Mouse (Mus musculus): ENCODE data around the gene Klf5. TPM values are rescaled to one million over a fixed set of nuclear protein-coding genes. Genes with fewer than 3 reads are reported as not detected.

The Klf5 gene
- polyA plus RNA-seq, 1 experiment from 2014 or later, result 48.0 TPM

DNA sequence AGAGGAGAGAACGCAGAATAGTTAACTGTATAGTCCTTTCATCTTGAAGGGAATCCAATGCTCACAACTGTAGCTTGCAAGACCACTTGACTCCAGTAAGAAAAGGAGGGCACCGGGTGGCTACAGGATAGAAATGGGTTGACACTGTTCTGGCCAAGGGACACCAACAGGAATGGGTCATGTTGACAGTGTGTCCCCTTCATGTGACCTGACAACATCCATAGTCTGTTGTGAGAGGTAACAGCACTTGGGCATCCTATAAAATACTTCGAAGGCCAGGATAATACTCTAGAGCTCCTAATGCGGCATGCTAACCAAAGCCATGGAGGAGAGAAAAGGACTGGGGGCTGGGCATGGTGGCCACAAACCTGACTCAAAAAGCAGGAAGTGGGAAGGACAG, 17.8 kb downstream of the Klf5 start:
- WGBS, result 91% methylated on average over 4 of the region's 4 CpGs
- no peak for ATAC-seq

DNA sequence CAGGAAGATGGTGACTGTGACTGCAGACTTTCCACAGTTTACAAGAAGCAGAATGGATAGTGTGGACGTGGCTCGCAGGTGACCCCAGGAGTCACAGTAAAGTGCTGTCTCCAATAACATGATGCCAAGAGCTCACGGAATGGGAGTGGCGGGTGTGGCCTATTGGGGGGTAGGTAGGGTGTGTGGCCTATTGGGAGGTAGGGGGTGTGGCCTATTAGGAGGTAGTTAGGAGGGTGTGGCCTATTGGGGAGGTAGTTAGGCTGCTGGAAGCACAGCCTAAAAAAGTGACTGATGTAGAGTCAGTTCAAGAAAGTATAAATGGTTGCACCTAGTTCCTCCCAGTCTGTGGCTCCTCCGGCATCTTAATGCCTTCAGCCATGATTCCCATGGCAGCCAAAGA, 22.2 kb downstream of the Klf5 start:
- Histone ChIP-seq H3K4me2 (replicated peaks; ENCODE audit: low read depth, low read length) (no peak overlapping the region), H3K4me1 (ENCODE audit: insufficient read depth, low read depth, low read length) (no peaks in the 10 kb centered on the region), H3K27me3 (replicated peaks; ENCODE audit: insufficient read depth, low read length) (no peaks in the 10 kb centered on the region), H3K27ac (ENCODE audit: low read length) (no peak overlapping the region), H3K9ac (replicated peaks; ENCODE audit: low read depth) (no peak overlapping the region), H3K9me3 (ENCODE audit: low read length) (no peaks in the 10 kb centered on the region), H3K36me3 (ENCODE audit: insufficient read depth, low read length) (no peaks in the 10 kb centered on the region), H3K4me3 (ENCODE audit: low read depth, low read length) (no peak overlapping the region)
- ATAC-seq (no peak), DNase-seq (ENCODE audit: low spot score) (no peak)
- 76% methylated on average over 5 of the region's 5 CpGs for WGBS
- no peak for TF ChIP-seq EP300 (IDR thresholded peaks at IDR 0.05)
- no peak for TF ChIP-seq CTCF (IDR thresholded peaks at IDR 0.05)

More for the DNA sequence above, 17.8 kb downstream of the Klf5 start:
- Histone ChIP-seq H3K27ac (ENCODE audit: low read length) (no peak overlapping the region), H3K36me3 (ENCODE audit: insufficient read depth, low read length) (no peaks in the 10 kb centered on the region; the same call in 1 of the 2 replicates), H3K9me3 (ENCODE audit: low read length) (no peaks in the 10 kb centered on the region), H3K4me3 (ENCODE audit: low read depth, low read length) (no peak overlapping the region), H3K4me1 (ENCODE audit: insufficient read depth, low read depth, low read length) (no peaks in the 10 kb centered on the region), H3K9ac (replicated peaks; ENCODE audit: low read depth) (no peak overlapping the region), H3K27me3 (replicated peaks; ENCODE audit: insufficient read depth, low read length) (no peaks in the 10 kb centered on the region), H3K4me2 (replicated peaks; ENCODE audit: low read depth, low read length) (no peak overlapping the region)
- no peak for DNase-seq (ENCODE audit: low spot score)
- TF ChIP-seq CTCF (IDR thresholded peaks at IDR 0.05) (no peak), EP300 (IDR thresholded peaks at IDR 0.05) (no peak)

DNA sequence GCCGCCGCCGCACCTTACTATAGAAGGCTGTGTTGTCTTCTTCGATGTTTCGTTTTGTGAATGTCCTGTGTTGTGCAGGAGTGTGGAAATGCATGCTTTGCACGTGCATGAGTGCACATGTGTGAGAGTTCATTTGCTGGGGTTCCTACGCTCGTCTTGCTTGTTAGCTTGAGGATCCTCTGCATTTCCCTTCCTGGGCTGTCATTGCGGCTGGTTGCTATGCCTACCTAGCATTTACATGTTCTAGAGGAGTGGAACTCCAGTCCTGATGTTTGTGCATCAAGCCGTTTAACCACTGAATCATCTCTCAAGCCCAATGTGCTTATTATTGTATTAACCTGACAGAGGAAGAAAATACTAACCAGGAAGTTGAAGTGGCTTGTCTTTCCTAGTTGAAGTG, 24.9 kb downstream of the Klf5 start:
- Histone ChIP-seq H3K4me1 (ENCODE audit: insufficient read depth, low read depth, low read length) (no peaks in the 10 kb centered on the region), H3K27ac (ENCODE audit: low read length) (no peak overlapping the region), H3K27me3 (replicated peaks; ENCODE audit: insufficient read depth, low read length) (no peaks in the 10 kb centered on the region), H3K4me2 (replicated peaks; ENCODE audit: low read depth, low read length) (no peak overlapping the region), H3K36me3 (ENCODE audit: insufficient read depth, low read length) (no peaks in the 10 kb centered on the region), H3K9ac (replicated peaks; ENCODE audit: low read depth) (no peak overlapping the region), H3K9me3 (ENCODE audit: low read length) (no peaks in the 10 kb centered on the region), H3K4me3 (ENCODE audit: low read depth, low read length) (no peak overlapping the region)
- ATAC-seq (no peak), DNase-seq (ENCODE audit: low spot score) (no peak)
- TF ChIP-seq CTCF (IDR thresholded peaks at IDR 0.05) (no peak), EP300 (IDR thresholded peaks at IDR 0.05) (no peak)
- WGBS, result 89% methylated on average over 10 of the region's 10 CpGs

DNA sequence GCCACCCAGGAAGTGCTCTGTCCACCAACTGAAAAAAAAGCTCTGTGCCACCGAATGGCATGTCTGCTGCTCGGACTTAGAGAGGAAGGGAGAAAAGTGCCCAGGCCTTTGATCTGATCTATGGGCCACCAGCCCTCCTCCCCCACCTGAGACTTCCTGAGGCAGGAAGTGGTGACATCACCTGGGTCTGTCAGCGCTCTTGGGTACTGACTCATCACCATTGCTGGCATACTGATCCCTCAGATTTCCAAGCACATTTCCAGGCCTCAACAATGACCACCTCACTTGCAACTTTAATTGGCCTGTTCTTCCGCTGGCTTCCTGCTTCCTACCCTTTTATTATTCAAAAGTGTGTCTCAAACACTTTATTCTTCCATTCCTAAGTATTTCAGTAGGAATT, 26.0 kb downstream of the Klf5 start:
- ATAC-seq, result peak; percentile 47
- peak; percentile 37 for DNase-seq (ENCODE audit: low spot score)
- Histone ChIP-seq H3K27ac (ENCODE audit: low read length) (no peak overlapping the region), H3K4me2 (replicated peaks; ENCODE audit: low read depth, low read length) (no peak overlapping the region), H3K4me3 (ENCODE audit: low read depth, low read length) (no peak overlapping the region), H3K9ac (replicated peaks; ENCODE audit: low read depth) (no peak overlapping the region), H3K9me3 (ENCODE audit: low read length) (no peaks in the 10 kb centered on the region), H3K27me3 (replicated peaks; ENCODE audit: insufficient read depth, low read length) (no peaks in the 10 kb centered on the region), H3K4me1 (ENCODE audit: insufficient read depth, low read depth, low read length) (no peaks in the 10 kb centered on the region), H3K36me3 (ENCODE audit: insufficient read depth, low read length) (no peaks in the 10 kb centered on the region)
- TF ChIP-seq CTCF (IDR thresholded peaks at IDR 0.05) (no peak), EP300 (IDR thresholded peaks at IDR 0.05) (no peak)
- WGBS, result 46% methylated on average over 4 of the region's 4 CpGs

DNA sequence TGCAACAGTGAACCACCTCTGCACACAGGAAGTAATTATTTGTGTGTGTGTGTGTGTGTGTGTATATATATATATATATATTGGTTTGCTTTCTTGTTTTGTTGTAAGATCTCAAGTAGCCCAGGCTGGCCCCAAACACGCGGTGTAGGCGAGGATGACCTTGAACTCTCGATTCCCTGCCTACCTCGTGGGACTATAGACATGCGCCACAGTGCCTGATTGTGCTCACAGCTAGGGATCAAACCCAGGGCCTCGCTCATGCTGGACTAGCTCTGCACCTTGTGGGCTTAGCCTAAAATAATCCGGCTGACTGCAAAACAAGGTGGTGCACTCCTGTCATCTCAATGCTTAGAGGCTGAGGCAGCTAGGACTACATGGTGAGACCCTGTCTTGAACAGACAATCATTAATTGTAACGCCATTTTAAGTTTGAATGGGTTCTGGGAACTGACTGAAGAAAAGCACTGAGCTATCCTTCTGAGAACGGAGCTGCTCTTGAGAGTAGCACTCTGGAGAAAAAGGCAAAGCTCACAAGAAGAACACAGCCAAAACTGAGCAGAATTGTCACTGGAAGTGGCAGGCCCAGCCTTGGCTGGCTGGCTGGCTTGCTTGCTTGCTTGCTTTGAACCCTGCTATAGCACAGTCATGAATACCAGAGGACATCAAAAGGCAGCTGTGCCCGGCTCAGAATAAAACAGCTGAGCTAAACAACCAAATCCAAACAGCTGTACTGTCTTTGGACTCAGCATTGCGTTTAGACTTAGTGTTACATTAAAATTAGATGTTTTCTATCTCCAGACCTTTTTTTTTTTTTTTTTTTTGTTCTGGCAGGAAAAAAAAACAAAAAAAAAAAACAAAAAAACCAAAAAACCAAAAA, 27.3 kb downstream of the Klf5 start:
- Histone ChIP-seq H3K9ac (replicated peaks; ENCODE audit: low read depth) (no peak overlapping the region), H3K27ac (ENCODE audit: low read length) (no peak overlapping the region), H3K27me3 (replicated peaks; ENCODE audit: insufficient read depth, low read length) (no peaks in the 10 kb centered on the region), H3K4me1 (ENCODE audit: insufficient read depth, low read depth, low read length) (no peaks in the 10 kb centered on the region), H3K9me3 (ENCODE audit: low read length) (no peaks in the 10 kb centered on the region), H3K36me3 (ENCODE audit: insufficient read depth, low read length) (no peaks in the 10 kb centered on the region), H3K4me3 (ENCODE audit: low read depth, low read length) (no peak overlapping the region), H3K4me2 (replicated peaks; ENCODE audit: low read depth, low read length) (no peak overlapping the region)
- 83% methylated on average over 12 of the region's 12 CpGs for WGBS
- TF ChIP-seq EP300 (IDR thresholded peaks at IDR 0.05), result no peak
- no peak for TF ChIP-seq CTCF (IDR thresholded peaks at IDR 0.05)
- no peak for ATAC-seq
- no peak for DNase-seq (ENCODE audit: low spot score)

DNA sequence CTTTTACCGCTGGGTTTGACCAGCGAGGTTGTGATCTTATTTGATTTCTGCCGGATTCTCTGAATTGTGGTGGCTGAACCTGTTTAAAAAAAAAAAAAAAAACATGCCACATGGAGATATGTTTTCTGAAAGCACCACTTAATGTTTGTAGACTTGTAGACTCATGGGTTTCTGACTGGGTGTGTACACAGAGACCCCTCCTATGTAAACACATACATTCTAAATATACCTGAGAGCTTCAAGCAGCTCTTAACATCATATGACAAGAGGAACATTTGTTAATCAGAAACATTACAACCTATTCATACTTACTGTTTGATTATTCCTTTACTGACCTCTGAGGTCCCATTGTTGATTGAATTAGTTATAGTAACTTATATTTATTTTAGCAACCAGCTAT, 38.1 kb downstream of the Klf5 start:
- Histone ChIP-seq H3K4me1 (ENCODE audit: insufficient read depth, low read depth, low read length) (no peaks in the 10 kb centered on the region), H3K4me2 (replicated peaks; ENCODE audit: low read depth, low read length) (no peak overlapping the region), H3K9ac (replicated peaks; ENCODE audit: low read depth) (no peak overlapping the region), H3K36me3 (ENCODE audit: insufficient read depth, low read length) (no peaks in the 10 kb centered on the region), H3K27me3 (replicated peaks; ENCODE audit: insufficient read depth, low read length) (no peaks in the 10 kb centered on the region), H3K4me3 (ENCODE audit: low read depth, low read length) (no peak overlapping the region), H3K27ac (ENCODE audit: low read length) (no peak overlapping the region), H3K9me3 (ENCODE audit: low read length) (no peaks in the 10 kb centered on the region)
- 56% methylated on average over 3 of the region's 3 CpGs for WGBS
- ATAC-seq (no peak), DNase-seq (ENCODE audit: low spot score) (no peak)
- TF ChIP-seq EP300 (IDR thresholded peaks at IDR 0.05) (no peak), CTCF (IDR thresholded peaks at IDR 0.05) (no peak)
